Mouse (Mus musculus) forelimb bud, embryonic 11.5 days (tissue): ENCODE data around the gene Tmem50a.

Experiments
- DNase-seq: peaks from one replicate; pipeline ENCODE4 v3.0.0-alpha.2; 2012; ENCODE audit warnings: low read depth, low spot score

Gene Tmem50a

DNA sequence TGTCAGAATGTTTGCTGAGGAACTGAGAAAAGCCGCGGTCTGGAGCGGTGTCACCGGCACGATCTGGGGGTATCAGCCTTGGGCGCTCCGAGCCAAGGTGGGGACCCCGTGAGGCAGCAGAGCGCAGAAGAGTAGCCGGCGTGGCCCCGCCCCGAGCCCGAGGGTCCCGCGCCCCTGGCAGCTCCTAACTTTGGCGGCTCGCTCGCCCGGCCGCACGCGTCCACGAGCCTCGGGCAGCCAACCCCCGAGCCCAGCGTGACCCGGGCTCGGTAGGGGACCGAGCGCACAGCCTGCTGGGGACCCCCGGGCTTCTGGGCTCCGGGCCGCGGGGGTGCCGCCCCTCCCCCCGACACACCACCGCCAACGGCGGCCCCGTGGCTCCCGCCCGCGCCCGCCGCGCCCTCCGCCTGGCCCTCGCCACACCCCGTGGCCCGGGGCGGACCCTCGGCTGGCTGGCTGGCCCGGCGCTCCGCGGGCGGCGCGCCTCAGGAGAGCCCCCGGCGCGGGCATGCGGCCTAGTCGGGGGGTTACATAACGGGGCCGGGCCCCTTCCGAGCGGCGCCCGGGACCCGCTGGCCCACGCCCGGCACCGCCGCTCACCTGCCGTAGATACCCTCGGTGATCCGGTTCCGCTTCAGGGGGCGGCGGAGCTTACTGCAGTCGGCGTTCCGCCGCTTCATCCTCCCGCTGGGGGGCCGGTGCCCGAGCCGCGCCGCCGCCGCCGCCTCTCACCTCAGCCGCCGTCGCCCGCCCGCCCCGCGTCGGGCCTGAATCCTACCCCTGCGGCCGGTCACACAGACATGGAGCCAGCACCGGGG lies 62.2 kb downstream of the Tmem50a start:
- DNase-seq = no peak

DNA sequence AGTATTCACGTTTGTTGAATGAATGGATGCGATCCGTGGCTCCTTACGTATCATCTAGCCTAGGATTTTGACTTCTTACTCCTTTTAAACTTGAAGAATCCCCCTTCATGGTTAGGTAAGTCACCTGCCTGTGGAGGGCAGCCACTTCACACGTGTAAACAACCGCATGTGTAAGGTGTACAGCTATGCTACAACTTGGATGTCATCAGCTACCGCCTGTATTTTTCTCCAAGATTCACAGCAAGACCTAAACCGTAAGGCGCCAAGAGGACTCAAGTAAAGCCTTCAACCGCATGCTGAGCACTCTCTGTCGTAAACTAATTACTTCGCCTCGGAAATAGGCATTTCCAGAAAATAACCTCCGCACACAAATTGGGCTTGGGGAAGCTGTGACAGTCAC lies 62.9 kb downstream of the Tmem50a start:
- no peak for DNase-seq

DNA sequence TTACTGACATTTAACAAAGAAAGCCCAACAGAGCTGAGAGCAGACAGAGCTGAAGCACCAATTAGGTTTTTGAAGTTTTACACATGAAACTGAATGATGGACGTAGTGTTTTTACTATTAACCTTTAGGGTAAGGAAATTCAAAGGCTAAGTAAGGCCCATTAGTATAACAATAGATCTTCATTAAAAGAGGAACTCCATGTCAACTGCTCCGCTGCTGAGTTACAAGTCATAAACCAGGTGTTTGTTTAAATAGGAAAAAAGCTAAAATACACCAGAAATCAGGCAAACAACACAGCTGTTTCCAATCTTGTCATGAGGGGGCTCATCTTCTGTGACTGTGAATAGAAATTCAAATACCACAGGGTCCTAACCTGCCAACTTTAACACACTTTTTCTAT lies 63.6 kb downstream of the Tmem50a start:
- no peak for DNase-seq

DNA sequence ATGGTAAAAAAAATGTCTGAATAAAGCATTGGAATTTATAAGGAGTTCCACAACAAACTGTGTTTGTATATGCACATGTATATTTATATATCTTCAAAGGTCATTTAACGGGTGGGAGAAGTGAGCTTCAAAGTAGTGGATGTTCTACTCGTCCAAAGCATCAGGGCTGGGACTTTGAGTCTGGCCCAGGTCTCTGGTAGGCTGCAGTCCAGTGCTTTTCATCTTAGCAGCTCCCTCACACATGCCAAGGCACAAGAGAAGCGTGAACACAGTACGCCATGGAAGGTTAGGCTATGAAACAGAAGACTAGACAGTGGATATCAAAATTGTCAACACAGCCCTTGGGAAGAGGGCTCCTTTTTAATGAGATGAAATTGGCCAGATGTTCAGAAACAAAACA lies 64.3 kb downstream of the Tmem50a start:
- DNase-seq = no peak
